Mouse (Mus musculus) liver, adult 2 months (tissue): ENCODE measurements around the gene Zc3h12a. TPM values are rescaled to one million over a fixed set of nuclear protein-coding genes. Genes with fewer than 3 reads are reported as not detected.
A peak's percentile ranks its signal among the peaks of the same experiment; 100 is the strongest.

ENCODE experiments used
- DNase-seq: peaks from one replicate; pipeline ENCODE4 v3.0.0-alpha.2; 2011; ENCODE audit warnings: low read depth, low spot score; ENCODE audit errors: extremely low read depth
- H3K27ac ChIP-seq: fragments of 200-500 bp; replicated peaks from 2 replicates; pipeline ENCODE4 v1.5.1; 2012; ENCODE audit warnings: low read depth, mild to moderate bottlenecking, control low read depth, inconsistent platforms, low read length; ENCODE audit not compliant: insufficient read depth
- H3K27me3 ChIP-seq: fragments of 200-500 bp; 2 replicates; pipeline ENCODE4 v1.6.1; 2012; ENCODE audit warnings: mild to moderate bottlenecking, moderate library complexity, low read length, inconsistent platforms; ENCODE audit not compliant: control insufficient read depth, insufficient read depth
- H3K36me3 ChIP-seq: fragments of 200-500 bp; 2 replicates; pipeline ENCODE4 v1.6.1; 2012; ENCODE audit warnings: low read length, inconsistent platforms; ENCODE audit not compliant: control insufficient read depth, insufficient read depth
- H3K4me1 ChIP-seq: fragments of 200-500 bp; 2 replicates; pipeline ENCODE4 v1.6.1; 2011; ENCODE audit warnings: low read length; ENCODE audit not compliant: control insufficient read depth, insufficient read depth
- H3K4me3 ChIP-seq: fragments of 200-500 bp; 2 replicates; pipeline ENCODE4 v1.5.1; 2011; ENCODE audit warnings: low read depth, mild to moderate bottlenecking, control low read depth, low read length, moderate library complexity; ENCODE audit not compliant: insufficient read depth
- H3K79me2 ChIP-seq: fragments of 200-500 bp; 2 replicates; pipeline ENCODE4 v1.6.1; 2012; ENCODE audit warnings: inconsistent platforms, mild to moderate bottlenecking, low read length, moderate library complexity; ENCODE audit not compliant: control insufficient read depth, insufficient read depth
- H3K9ac ChIP-seq: fragments of 200-500 bp; 2 replicates; pipeline ENCODE4 v1.6.1; 2012; ENCODE audit warnings: low read depth, mild to moderate bottlenecking, control low read depth, inconsistent platforms, low read length
- CTCF ChIP-seq: fragments of 200-500 bp; IDR thresholded peaks from 2 replicates; pipeline ENCODE4 v1.5.1; 2011; ENCODE audit warnings: low read depth, low read length, control low read depth
- POLR2A ChIP-seq: fragments of 200-500 bp; IDR thresholded peaks from 2 replicates; pipeline ENCODE4 v1.6.1; 2011; ENCODE audit warnings: low read length, control low read depth; ENCODE audit not compliant: insufficient read depth; ENCODE audit errors: extremely low read depth
- WGBS: fragments of 180-500 bp; shearing (Covaris S2); methylation state at CpG from one replicate; pipeline ENCODE4 v1.1.7; 2018; 5-methylcytosine and 5-hydroxymethylcytosine counted together
- polyA plus RNA-seq: library from polyadenylated mRNA; depleted of rRNA; stranded (reverse); fragments of >200 nt; gene quantifications from 2 replicates; pipeline ENCODE4 v1.2.3, GENCODE M21; 2012
- total RNA-seq: library from RNA; depleted of rRNA; stranded (reverse); fragments of >200 nt; gene quantifications from 2 replicates; pipeline ENCODE4 v1.2.3, GENCODE M21; 2014

Zc3h12a gene
- total and polyA plus RNA-seq, 2 experiments: 0.74 to 3.0 TPM

DNA sequence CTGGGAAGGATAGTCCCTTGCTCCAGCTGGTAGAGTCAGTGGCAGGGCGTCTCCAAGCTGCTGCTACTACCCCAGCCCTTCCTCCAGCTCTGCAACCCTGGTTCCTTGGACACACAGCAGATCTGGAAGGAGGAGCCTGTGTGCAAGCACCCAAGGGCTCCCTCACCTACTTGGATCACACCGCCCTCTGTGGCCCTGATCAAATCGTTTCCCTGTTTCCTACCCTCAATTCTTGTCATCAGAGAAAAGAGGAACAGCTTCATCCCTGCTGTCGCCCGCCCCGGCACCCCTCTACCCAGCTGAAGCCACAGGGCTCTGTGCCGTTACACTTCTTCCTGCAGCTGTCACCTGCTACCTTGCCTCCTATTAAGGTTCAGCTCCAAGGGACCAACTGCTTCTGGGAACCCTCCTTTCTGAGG lies 9.7 kb downstream of the Zc3h12a start:
- Histone ChIP-seq H3K4me3 (no peak overlapping the region), H3K36me3 (peaks cover 8% of the 10 kb centered on the region; the same call in 1 of the 2 replicates), H3K4me1 (peaks cover 34% of the 10 kb centered on the region), H3K27me3 (no peaks in the 10 kb centered on the region), H3K27ac (no peak overlapping the region), H3K79me2 (no peaks in the 10 kb centered on the region), H3K9ac (no peak overlapping the region)
- DNase-seq: peak; percentile 36
- WGBS: 70% methylated on average over 7 of the region's 7 CpGs
- no peak for TF ChIP-seq POLR2A
- TF ChIP-seq CTCF: no peak

DNA sequence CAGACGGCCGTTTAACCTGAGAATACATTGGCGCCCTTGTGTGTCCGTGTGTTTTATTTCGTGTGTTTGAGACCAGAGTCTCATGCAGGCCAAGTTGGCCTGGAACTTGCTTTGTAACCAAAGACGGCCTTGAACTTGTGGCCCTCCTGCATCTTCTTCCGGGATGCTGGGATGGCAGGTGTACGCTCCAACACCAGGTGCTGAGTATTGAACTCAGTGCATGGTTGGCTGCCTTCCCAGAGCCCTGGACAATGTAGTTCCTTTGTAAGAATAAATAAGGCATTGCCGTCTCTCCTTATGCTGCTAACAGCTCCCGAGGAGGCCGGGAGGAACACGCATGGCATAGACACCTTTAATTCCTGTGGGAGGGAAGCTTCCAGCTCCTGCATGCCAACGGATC lies 10.7 kb downstream of the Zc3h12a start:
- TF ChIP-seq CTCF (no peak), POLR2A (no peak)
- Histone ChIP-seq H3K9ac (no peak overlapping the region), H3K4me1 (peaks cover 25% of the 10 kb centered on the region), H3K4me3 (no peak overlapping the region), H3K27ac (peak overlapping the region; percentile 94), H3K27me3 (no peaks in the 10 kb centered on the region), H3K79me2 (no peaks in the 10 kb centered on the region), H3K36me3 (peaks cover 8% of the 10 kb centered on the region; the same call in 1 of the 2 replicates)
- DNase-seq: peak; percentile 74
- 31% methylated on average over 13 of the region's 13 CpGs for WGBS

DNA sequence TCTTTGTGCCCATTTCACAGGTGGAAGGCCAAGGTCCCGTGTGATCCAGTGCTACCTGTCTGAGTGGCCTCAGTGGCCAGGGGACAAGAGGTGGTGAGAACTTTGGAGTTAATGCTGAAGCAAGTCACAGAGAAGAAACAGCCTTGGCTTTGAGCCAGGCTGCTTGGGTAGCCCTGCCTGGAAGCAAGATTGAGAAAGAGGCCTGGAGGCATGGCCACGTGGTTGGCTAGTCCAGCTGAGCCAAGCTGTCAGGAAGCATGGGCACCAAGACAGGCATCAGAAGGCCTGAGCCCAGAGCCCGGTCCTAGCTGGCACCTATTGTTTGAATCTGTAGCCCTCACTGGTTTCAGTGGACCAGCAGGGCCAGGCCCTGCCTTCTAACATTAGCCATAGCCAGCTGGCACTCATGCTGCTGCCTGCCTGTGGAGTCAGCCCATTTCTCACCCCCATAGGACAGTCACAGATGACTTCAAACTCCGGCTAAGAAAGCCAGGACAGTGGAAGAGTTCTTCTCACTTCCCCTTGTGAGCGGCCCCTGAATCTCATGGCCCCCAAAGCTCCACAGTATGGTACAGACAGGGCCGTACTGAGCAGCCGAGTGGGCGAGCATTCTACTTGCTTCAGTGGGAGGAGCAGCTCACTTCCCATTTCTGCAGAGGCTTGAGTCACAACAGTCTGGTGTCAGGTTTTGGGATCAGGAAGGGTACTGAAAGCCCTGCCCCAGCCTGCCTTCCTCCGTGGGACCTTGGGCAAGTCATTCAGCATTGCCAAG lies 11.4 kb downstream of the Zc3h12a start:
- no peak for TF ChIP-seq CTCF
- no peak for TF ChIP-seq POLR2A

DNA sequence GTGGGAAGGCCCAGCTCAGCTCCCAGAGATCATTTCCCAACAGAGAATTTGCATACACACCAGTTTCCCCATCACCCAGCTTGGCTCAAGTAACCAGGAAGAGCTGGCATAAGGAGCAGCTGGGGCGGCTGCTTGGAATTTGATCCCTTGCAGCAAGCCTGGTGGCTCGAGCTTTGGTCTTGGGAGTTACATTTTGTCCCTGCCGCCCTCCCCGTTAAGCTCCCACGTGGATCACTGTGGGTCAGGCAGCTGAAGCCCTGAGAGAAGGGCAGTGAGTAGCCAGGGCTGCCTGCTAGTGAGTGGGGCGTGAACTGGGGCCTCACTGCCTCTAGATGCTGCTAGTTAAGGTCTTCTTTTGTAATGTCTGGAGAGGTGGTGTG lies 11.9 kb downstream of the Zc3h12a start:
- Histone ChIP-seq H3K4me1 (peaks cover 24% of the 10 kb centered on the region), H3K27me3 (no peaks in the 10 kb centered on the region), H3K79me2 (no peaks in the 10 kb centered on the region), H3K36me3 (peaks cover 2% of the 10 kb centered on the region; the same call in 1 of the 2 replicates), H3K9ac (peak overlapping the region; percentile 37), H3K27ac (peak overlapping the region; percentile 94), H3K4me3 (no peak overlapping the region)
- peak; percentile 95 for DNase-seq
- no peak for TF ChIP-seq CTCF
- no peak for TF ChIP-seq POLR2A
- WGBS: 18% methylated on average over 6 of the region's 6 CpGs

More for the DNA sequence above, 11.4 kb downstream of the Zc3h12a start:
- Histone ChIP-seq H3K36me3 (peaks cover 6% of the 10 kb centered on the region; the same call in 1 of the 2 replicates), H3K4me3 (no peak overlapping the region), H3K79me2 (no peaks in the 10 kb centered on the region), H3K27ac (peak overlapping the region; percentile 94), H3K4me1 (peaks cover 24% of the 10 kb centered on the region), H3K9ac (peak overlapping the region; percentile 37), H3K27me3 (no peaks in the 10 kb centered on the region)
- WGBS: 47% methylated on average over 9 of the region's 9 CpGs
- peak; percentile 89 for DNase-seq

DNA sequence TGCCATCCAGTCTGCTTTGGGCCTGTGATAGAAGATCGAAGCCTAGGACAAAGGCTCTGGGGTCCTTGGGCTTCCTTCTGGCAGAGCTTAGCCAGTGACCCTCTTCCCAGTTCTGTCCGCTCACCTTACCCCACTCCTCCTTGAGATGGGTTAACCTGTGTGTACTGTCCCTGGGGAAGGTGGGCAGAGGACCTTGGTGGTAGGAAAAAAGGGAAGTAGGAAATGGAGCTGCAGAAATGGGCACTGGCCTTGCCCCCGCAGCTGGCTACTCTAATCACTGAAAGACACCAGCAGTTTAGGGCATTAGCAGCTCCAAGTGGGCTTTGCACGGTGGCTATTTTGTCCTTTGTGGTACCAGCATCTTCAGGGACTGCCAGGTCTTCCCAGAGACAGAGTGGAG lies 12.6 kb downstream of the Zc3h12a start:
- Histone ChIP-seq H3K27ac (peak overlapping the region; percentile 25), H3K9ac (no peak overlapping the region), H3K4me3 (no peak overlapping the region), H3K4me1 (peaks cover 24% of the 10 kb centered on the region), H3K36me3 (no peaks in the 10 kb centered on the region), H3K79me2 (no peaks in the 10 kb centered on the region), H3K27me3 (no peaks in the 10 kb centered on the region)
- no peak for DNase-seq
- 81% methylated on average over 4 of the region's 4 CpGs for WGBS
- no peak for TF ChIP-seq POLR2A
- TF ChIP-seq CTCF: no peak

DNA sequence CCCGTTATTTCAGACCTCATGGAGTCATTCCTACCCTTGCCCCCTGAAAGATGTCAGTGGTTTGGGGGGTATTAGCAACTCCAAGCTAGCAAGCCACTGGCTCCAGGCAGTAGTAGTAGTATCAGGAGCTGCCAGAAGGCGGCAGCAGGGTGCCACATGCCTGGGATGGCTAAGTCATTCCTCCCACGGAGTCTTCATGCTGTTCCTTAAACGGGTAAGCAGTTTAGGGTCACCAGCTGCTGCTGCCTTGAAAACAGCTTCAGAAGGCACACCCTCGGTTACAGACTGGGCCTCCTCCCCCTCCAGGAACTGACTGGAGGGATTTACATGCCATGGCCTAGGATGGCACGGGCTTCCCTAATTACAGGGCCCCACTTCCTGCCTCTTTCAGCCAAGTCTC lies 13.0 kb downstream of the Zc3h12a start:
- 22% methylated on average over 6 of the region's 6 CpGs for WGBS
- H3K79me2 ChIP-seq: no peaks in the 10 kb centered on the region
- no peak overlapping the region for H3K9ac ChIP-seq
- H3K27ac ChIP-seq: no peak overlapping the region
- H3K4me1 ChIP-seq: peaks cover 24% of the 10 kb centered on the region
- no peak for TF ChIP-seq POLR2A
- TF ChIP-seq CTCF: peak; percentile 91
- no peak overlapping the region for H3K4me3 ChIP-seq
- DNase-seq: peak; percentile 52
- H3K27me3 ChIP-seq: no peaks in the 10 kb centered on the region
- H3K36me3 ChIP-seq: peaks cover 1% of the 10 kb centered on the region; the same call in 1 of the 2 replicates
